Mouse (Mus musculus) left cerebral cortex, adult 18-20 months (tissue): ENCODE results near the gene Tubgcp5. TPM values are rescaled to one million over a fixed set of nuclear protein-coding genes. Genes with fewer than 3 reads are reported as not detected.
A peak's percentile ranks its signal among the peaks of the same experiment; 100 is the strongest.
"Not testable (repeated sequence)": the region's sequence is repeated elsewhere in the genome, so short reads cannot be mapped to it uniquely, and the experiment has no call there.

Source experiments
- DNase-seq, 2 experiments: peaks; one replicate each; pipeline ENCODE4 v3.0.0; 2021 to 2022; ENCODE audit warnings: low spot score in 2 of 2, mixed read lengths in 1 of 2
- long read RNA-seq, 2 experiments: library from polyadenylated mRNA; stranded (forward); transcript quantifications; one replicate each; pipeline ENCODE4 v2.0.0; 2021
- total RNA-seq, 2 experiments: library from RNA; stranded (reverse); gene quantifications; 2 replicates each; pipeline ENCODE4 v1.2.3; 2021

The Tubgcp5 gene
- total RNA-seq, result 10 to 100 TPM; 32.1 to 37.9 TPM
- long read RNA-seq, experiment 1, transcript Tubgcp5-201 (23 exons, 3,905 nt), result major isoform, 18 of 28 reads
- long read RNA-seq, experiment 1, partial matches to known transcripts, result 3 of 28 reads
- long read RNA-seq, experiment 1, other reads (novel, unspliced or antisense), result 7 of 28 reads
- long read RNA-seq, experiment 2, transcript Tubgcp5-201 (23 exons, 3,905 nt), result major isoform, 22 of 31 reads
- long read RNA-seq, experiment 2, partial matches to known transcripts, result 7 of 31 reads
- long read RNA-seq, experiment 2, other reads (novel, unspliced or antisense), result 2 of 31 reads

GRCm38 (mm10) chr7:55793952-55794603 is at the start of gene Tubgcp5:
TSS of gene Tubgcp5 (plus strand) at chr7:55794154.
- DNase-seq, result peak; percentile 97 to 98

GRCm38 (mm10) chr7:55744566-55745220 is 49.3 kb upstream of the Tubgcp5 start:
- peak; percentile 42 to 65 for DNase-seq

GRCm38 (mm10) chr7:55750841-55751240 is 43.1 kb upstream of the Tubgcp5 start:
- DNase-seq, result no peak

GRCm38 (mm10) chr7:55759346-55759745 is 34.6 kb upstream of the Tubgcp5 start:
- DNase-seq, result no peak

GRCm38 (mm10) chr7:55767926-55768325 is 26.0 kb upstream of the Tubgcp5 start, which contains the start of gene Siglech:
TSS of gene Siglech (plus strand) at chr7:55768178.
- no peak for DNase-seq

- no peak for DNase-seq
These were observed 13.9 kb upstream of the Tubgcp5 start for GRCm38 (mm10) chr7:55780011-55780410.

GRCm38 (mm10) chr7:55782493-55782892 is 11.5 kb upstream of the Tubgcp5 start:
- DNase-seq, result no peak

GRCm38 (mm10) chr7:55784580-55784979 is 9.4 kb upstream of the Tubgcp5 start:
- DNase-seq, result no peak

- not testable (repeated sequence) for DNase-seq
These were observed 3.4 kb upstream of the Tubgcp5 start for GRCm38 (mm10) chr7:55790586-55790985.

GRCm38 (mm10) chr7:55792280-55792679 is 1.7 kb upstream of the Tubgcp5 start:
- DNase-seq, result no peak

GRCm38 (mm10) chr7:55793236-55793951 is 560 bp upstream of the Tubgcp5 start:
- no peak for DNase-seq

GRCm38 (mm10) chr7:55799981-55800380 is 6.0 kb downstream of the Tubgcp5 start:
- DNase-seq, result no peak

- DNase-seq, result no peak
These were observed 16.0 kb downstream of the Tubgcp5 start for GRCm38 (mm10) chr7:55809967-55810366.

GRCm38 (mm10) chr7:55824468-55824867 is 30.5 kb downstream of the Tubgcp5 start:
- DNase-seq, result no peak

GRCm38 (mm10) chr7:55827551-55827950 is 33.6 kb downstream of the Tubgcp5 start:
- no peak for DNase-seq

GRCm38 (mm10) chr7:55836877-55837276 is 42.9 kb downstream of the Tubgcp5 start:
- no peak for DNase-seq

GRCm38 (mm10) chr7:55841445-55841844 is 47.5 kb downstream of the Tubgcp5 start, which contains the start of gene Cyfip1:
TSS of gene Cyfip1 (plus strand) at chr7:55841745.
- no peak for DNase-seq

GRCm38 (mm10) chr7:55841977-55842503 is 48.1 kb downstream of the Tubgcp5 start:
- DNase-seq, result peak; percentile 83 to 88

- DNase-seq, result peak; percentile 36 to 39
These were observed 48.7 kb downstream of the Tubgcp5 start for GRCm38 (mm10) chr7:55842504-55843152.

- DNase-seq, result peak in 1 of 2 experiments; percentile 28
These were observed 52.8 kb downstream of the Tubgcp5 start for GRCm38 (mm10) chr7:55846606-55847312.
